Mouse (Mus musculus) megakaryocyte, embryonic 14.5 days (primary cell): ENCODE measurements around the gene Asb18.

Experiments used
- FLI1 ChIP-seq: IDR thresholded peaks from 2 replicates; pipeline ENCODE4 v1.6.1; 2012; ENCODE audit warnings: low read length, inconsistent platforms, mixed read lengths
- GATA1 ChIP-seq: IDR thresholded peaks from 3 replicates; pipeline ENCODE4 v1.6.1; 2012; ENCODE audit warnings: mixed read lengths, low read length, inconsistent platforms, borderline replicate concordance

GRCm38 (mm10) chr1:90014446-90014845 lies at the start of gene Asb18:
- TF ChIP-seq GATA1: no peak
- no peak for TF ChIP-seq FLI1
